Mouse (Mus musculus): ENCODE data around the gene Tmem229b. TPM values are rescaled to one million over a fixed set of nuclear protein-coding genes. Genes with fewer than 3 reads are reported as not detected.
A peak's percentile ranks its signal among the peaks of the same experiment; 100 is the strongest.
"Not testable (repeated sequence)": the region's sequence is repeated elsewhere in the genome, so short reads cannot be mapped to it uniquely, and the experiment has no call there.

The Tmem229b gene
- polyA plus RNA-seq, 1 experiment = 1.4 TPM

DNA sequence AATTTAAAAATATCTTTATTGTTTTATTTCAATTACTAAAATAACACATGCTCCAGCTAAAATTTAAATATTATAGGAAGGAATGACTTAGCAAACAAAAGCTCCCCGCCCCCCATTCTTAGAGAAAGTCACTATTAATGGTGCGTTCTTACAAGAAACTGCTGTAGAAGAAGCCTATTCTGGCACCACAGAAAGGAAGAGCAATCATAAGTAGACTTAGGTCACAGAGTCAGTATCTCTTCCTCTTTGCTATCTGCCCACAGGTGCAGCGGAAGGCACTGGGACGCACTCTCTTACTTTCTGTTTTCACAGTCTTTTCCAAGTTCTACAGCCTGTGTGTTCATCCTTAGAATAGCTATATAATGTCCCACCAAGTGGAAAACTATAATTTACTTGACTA lies 31.6 kb downstream of the Tmem229b start:
- Histone ChIP-seq H3K36me3 (ENCODE audit: control insufficient read depth, insufficient read depth, low read length, poor library complexity, severe bottlenecking) (no peaks in the 10 kb centered on the region), H3K27ac (ENCODE audit: insufficient read depth, low read length) (no peak overlapping the region), H3K4me1 (ENCODE audit: control insufficient read depth, insufficient read depth, low read length) (peaks cover 6% of the 10 kb centered on the region), H3K27me3 (ENCODE audit: control insufficient read depth, insufficient read depth, low read length, poor library complexity, severe bottlenecking) (no peaks in the 10 kb centered on the region), H3K4me3 (ENCODE audit: low read depth, low read length) (no peak overlapping the region), H3K9ac (ENCODE audit: low read depth, poor library complexity, severe bottlenecking) (no peak overlapping the region), H3K9me3 (replicated peaks; ENCODE audit: control insufficient read depth, insufficient read depth, low read length, poor library complexity, severe bottlenecking) (no peaks in the 10 kb centered on the region)
- TF ChIP-seq CTCF (IDR thresholded peaks at IDR 0.05; ENCODE audit: low read depth, low read length) (no peak), EP300 (IDR thresholded peaks at IDR 0.05; ENCODE audit: insufficient read depth, low read depth, low read length) (no peak), POLR2A (IDR thresholded peaks at IDR 0.05; ENCODE audit: insufficient read depth, low read length) (no peak)

DNA sequence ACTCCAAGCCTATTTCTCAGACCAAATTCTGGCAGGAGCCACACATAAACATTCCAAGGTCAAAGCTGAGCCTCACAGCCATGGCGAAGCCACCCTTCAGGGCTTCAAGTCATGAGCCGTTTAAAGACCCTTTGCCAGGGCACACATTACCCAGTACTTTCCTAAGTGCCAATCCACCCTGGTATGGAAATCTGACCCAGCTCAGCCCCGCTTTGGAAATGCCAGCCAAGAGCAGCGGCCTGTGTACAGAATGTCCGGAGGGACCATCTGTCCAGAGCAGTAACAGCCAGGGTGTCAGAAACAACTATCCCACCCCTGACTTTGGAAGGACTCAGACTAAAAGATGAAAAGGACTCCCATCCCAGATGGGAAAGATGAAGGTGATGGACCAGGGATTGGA lies 32.7 kb downstream of the Tmem229b start:
- TF ChIP-seq EP300 (IDR thresholded peaks at IDR 0.05; ENCODE audit: insufficient read depth, low read depth, low read length) (no peak), POLR2A (IDR thresholded peaks at IDR 0.05; ENCODE audit: insufficient read depth, low read length) (no peak), CTCF (IDR thresholded peaks at IDR 0.05; ENCODE audit: low read depth, low read length) (no peak)
- no peak overlapping the region for H3K4me3 ChIP-seq (ENCODE audit: low read depth, low read length)
- peaks cover 6% of the 10 kb centered on the region for H3K4me1 ChIP-seq (ENCODE audit: control insufficient read depth, insufficient read depth, low read length)
- no peaks in the 10 kb centered on the region for H3K27me3 ChIP-seq (ENCODE audit: control insufficient read depth, insufficient read depth, low read length, poor library complexity, severe bottlenecking)
- no peak overlapping the region for H3K9ac ChIP-seq (ENCODE audit: low read depth, poor library complexity, severe bottlenecking)
- no peak overlapping the region for H3K27ac ChIP-seq (ENCODE audit: insufficient read depth, low read length)
- no peaks in the 10 kb centered on the region for H3K9me3 ChIP-seq (replicated peaks; ENCODE audit: control insufficient read depth, insufficient read depth, low read length, poor library complexity, severe bottlenecking)
- H3K36me3 ChIP-seq (ENCODE audit: control insufficient read depth, insufficient read depth, low read length, poor library complexity, severe bottlenecking) = no peaks in the 10 kb centered on the region

DNA sequence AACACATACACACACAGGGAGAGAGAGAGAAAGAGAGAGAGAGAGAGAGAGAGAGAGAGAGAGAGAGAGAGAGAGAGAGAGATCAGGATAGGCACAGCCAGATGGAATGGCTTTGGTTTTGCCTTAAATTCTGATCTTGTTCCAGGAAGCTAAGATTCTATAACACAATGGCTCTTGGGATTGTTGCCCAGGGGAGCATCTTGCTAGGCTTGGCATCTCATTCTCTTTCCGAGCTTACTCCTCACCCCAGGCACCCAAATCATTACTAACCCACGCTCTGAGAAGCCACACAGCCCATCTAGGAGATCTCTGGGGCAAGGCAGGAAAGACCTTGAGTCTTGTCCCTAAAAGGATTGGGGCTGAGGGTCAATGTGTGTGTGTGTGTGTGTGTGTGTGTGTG lies 33.6 kb downstream of the Tmem229b start:
- H3K27me3 ChIP-seq (ENCODE audit: control insufficient read depth, insufficient read depth, low read length, poor library complexity, severe bottlenecking) = no peaks in the 10 kb centered on the region
- no peaks in the 10 kb centered on the region for H3K9me3 ChIP-seq (replicated peaks; ENCODE audit: control insufficient read depth, insufficient read depth, low read length, poor library complexity, severe bottlenecking)
- TF ChIP-seq CTCF (IDR thresholded peaks at IDR 0.05; ENCODE audit: low read depth, low read length) = no peak
- no peak for TF ChIP-seq POLR2A (IDR thresholded peaks at IDR 0.05; ENCODE audit: insufficient read depth, low read length)
- TF ChIP-seq EP300 (IDR thresholded peaks at IDR 0.05; ENCODE audit: insufficient read depth, low read depth, low read length) = no peak
- peaks cover 6% of the 10 kb centered on the region for H3K4me1 ChIP-seq (ENCODE audit: control insufficient read depth, insufficient read depth, low read length)
- H3K27ac ChIP-seq (ENCODE audit: insufficient read depth, low read length) = no peak overlapping the region
- no peaks in the 10 kb centered on the region for H3K36me3 ChIP-seq (ENCODE audit: control insufficient read depth, insufficient read depth, low read length, poor library complexity, severe bottlenecking)
- no peak overlapping the region for H3K4me3 ChIP-seq (ENCODE audit: low read depth, low read length)
- H3K9ac ChIP-seq (ENCODE audit: low read depth, poor library complexity, severe bottlenecking) = no peak overlapping the region

DNA sequence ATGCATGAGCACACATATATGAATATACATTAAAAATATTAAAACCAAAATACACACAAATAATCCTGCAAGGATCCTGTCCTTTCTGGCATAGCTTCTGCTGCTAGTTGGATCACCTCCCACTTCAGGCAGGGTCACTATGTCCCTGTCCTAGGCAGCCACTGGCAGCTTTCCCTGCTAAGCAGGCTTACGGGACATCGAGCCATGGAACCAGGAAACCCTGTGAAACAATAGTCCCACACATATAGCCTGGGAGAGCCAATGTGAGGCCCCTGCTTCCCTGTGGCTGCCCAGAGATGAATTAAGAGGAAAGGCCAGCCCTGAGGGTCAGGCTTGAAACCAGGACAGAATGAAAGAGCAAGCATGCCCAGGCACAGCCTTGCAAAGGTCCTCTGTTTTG lies 35.8 kb downstream of the Tmem229b start:
- Histone ChIP-seq H3K4me1 (ENCODE audit: control insufficient read depth, insufficient read depth, low read length) (peaks cover 6% of the 10 kb centered on the region), H3K9ac (ENCODE audit: low read depth, poor library complexity, severe bottlenecking) (no peak overlapping the region), H3K27me3 (ENCODE audit: control insufficient read depth, insufficient read depth, low read length, poor library complexity, severe bottlenecking) (no peaks in the 10 kb centered on the region), H3K27ac (ENCODE audit: insufficient read depth, low read length) (0 out of 2 replicates have a peak overlapping the region, but pooled peaks have one; percentile 32), H3K9me3 (replicated peaks; ENCODE audit: control insufficient read depth, insufficient read depth, low read length, poor library complexity, severe bottlenecking) (no peaks in the 10 kb centered on the region), H3K4me3 (ENCODE audit: low read depth, low read length) (no peak overlapping the region), H3K36me3 (ENCODE audit: control insufficient read depth, insufficient read depth, low read length, poor library complexity, severe bottlenecking) (no peaks in the 10 kb centered on the region)
- TF ChIP-seq EP300 (IDR thresholded peaks at IDR 0.05; ENCODE audit: insufficient read depth, low read depth, low read length) (0 out of 2 replicates have a peak, but pooled peaks have one; percentile 34), POLR2A (IDR thresholded peaks at IDR 0.05; ENCODE audit: insufficient read depth, low read length) (no peak)

DNA sequence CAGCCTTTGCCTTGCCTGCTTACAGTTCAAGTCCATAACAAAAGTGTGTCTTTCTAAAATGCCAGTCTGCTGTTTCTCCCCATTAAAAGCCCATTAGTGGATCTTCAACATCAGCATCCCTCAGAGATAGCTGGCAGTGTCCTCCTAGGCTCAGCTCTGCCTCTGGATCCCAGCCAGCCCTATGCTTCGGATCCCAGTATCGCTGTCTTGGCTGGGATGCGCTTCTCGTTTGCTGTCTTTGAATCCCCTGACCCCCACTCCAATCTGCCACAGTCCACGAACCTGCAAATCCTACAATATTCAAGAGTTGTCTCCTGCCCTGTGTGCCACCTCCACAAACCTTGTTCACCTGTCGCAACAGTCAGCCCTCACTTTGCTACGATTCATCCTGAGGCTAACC lies 36.7 kb downstream of the Tmem229b start:
- TF ChIP-seq CTCF (IDR thresholded peaks at IDR 0.05; ENCODE audit: low read depth, low read length) (no peak), POLR2A (IDR thresholded peaks at IDR 0.05; ENCODE audit: insufficient read depth, low read length) (no peak), EP300 (IDR thresholded peaks at IDR 0.05; ENCODE audit: insufficient read depth, low read depth, low read length) (no peak)
- H3K4me3 ChIP-seq (ENCODE audit: low read depth, low read length) = no peak overlapping the region
- H3K4me1 ChIP-seq (ENCODE audit: control insufficient read depth, insufficient read depth, low read length) = peaks cover 6% of the 10 kb centered on the region
- no peaks in the 10 kb centered on the region for H3K9me3 ChIP-seq (replicated peaks; ENCODE audit: control insufficient read depth, insufficient read depth, low read length, poor library complexity, severe bottlenecking)
- no peak overlapping the region for H3K27ac ChIP-seq (ENCODE audit: insufficient read depth, low read length)
- no peaks in the 10 kb centered on the region for H3K27me3 ChIP-seq (ENCODE audit: control insufficient read depth, insufficient read depth, low read length, poor library complexity, severe bottlenecking)
- no peaks in the 10 kb centered on the region for H3K36me3 ChIP-seq (ENCODE audit: control insufficient read depth, insufficient read depth, low read length, poor library complexity, severe bottlenecking)
- no peak overlapping the region for H3K9ac ChIP-seq (ENCODE audit: low read depth, poor library complexity, severe bottlenecking)

DNA sequence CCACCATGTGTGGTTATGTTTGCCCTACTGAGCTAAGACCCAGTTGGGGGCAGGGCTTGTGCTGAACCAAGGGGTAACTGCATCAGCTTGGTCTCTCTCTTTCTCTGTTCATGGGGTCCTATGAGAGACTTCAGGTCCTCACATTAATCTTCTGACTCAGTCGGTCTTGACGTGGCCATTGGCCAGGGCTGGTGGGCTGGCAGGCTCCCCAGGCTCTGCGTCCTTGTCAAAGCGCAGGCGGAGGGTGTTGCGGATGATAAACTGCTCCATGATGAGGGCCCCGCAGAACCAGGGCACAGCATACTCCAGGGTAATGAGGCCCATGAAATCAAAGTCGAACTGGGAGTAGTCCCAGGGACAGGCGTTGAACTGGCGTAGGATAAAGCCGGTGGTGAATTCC lies 42.9 kb downstream of the Tmem229b start:
- not testable (repeated sequence) for H3K9me3 ChIP-seq (replicated peaks; ENCODE audit: control insufficient read depth, insufficient read depth, low read length, poor library complexity, severe bottlenecking); H3K4me3 ChIP-seq (ENCODE audit: low read depth, low read length); H3K27ac ChIP-seq (ENCODE audit: insufficient read depth, low read length); H3K9ac ChIP-seq (ENCODE audit: low read depth, poor library complexity, severe bottlenecking); H3K36me3 ChIP-seq (ENCODE audit: control insufficient read depth, insufficient read depth, low read length, poor library complexity, severe bottlenecking); H3K27me3 ChIP-seq (ENCODE audit: control insufficient read depth, insufficient read depth, low read length, poor library complexity, severe bottlenecking); H3K4me1 ChIP-seq (ENCODE audit: control insufficient read depth, insufficient read depth, low read length)

All from ES-Bruce4 (cell line).